Mouse (Mus musculus) liver, adult (tissue): ENCODE data around the gene Morc3.

ENCODE experiments used
- GATA4 ChIP-seq: IDR thresholded peaks from 2 replicates; pipeline ENCODE4 v1.6.1; 2014; ENCODE audit warnings: mild to moderate bottlenecking, low read length; ENCODE audit not compliant: insufficient replicate concordance

The Morc3 gene

GRCm38 (mm10) chr16:93831627-93832395 lies at the start of gene Morc3:
Gene Morc3, plus strand, starts transcription at chr16:93832121.
- TF ChIP-seq GATA4: peak; percentile 58; the same call in 1 of the 2 replicates

- TF ChIP-seq GATA4: no peak
These were observed 47.7 kb upstream of the Morc3 start for GRCm38 (mm10) chr16:93784175-93784574.

GRCm38 (mm10) chr16:93785805-93786204 lies 46.1 kb upstream of the Morc3 start:
- TF ChIP-seq GATA4: no peak

GRCm38 (mm10) chr16:93788388-93788787 lies 43.5 kb upstream of the Morc3 start:
- TF ChIP-seq GATA4: no peak

- no peak for TF ChIP-seq GATA4
These were observed 43.0 kb upstream of the Morc3 start for GRCm38 (mm10) chr16:93788881-93789280.

DNA sequence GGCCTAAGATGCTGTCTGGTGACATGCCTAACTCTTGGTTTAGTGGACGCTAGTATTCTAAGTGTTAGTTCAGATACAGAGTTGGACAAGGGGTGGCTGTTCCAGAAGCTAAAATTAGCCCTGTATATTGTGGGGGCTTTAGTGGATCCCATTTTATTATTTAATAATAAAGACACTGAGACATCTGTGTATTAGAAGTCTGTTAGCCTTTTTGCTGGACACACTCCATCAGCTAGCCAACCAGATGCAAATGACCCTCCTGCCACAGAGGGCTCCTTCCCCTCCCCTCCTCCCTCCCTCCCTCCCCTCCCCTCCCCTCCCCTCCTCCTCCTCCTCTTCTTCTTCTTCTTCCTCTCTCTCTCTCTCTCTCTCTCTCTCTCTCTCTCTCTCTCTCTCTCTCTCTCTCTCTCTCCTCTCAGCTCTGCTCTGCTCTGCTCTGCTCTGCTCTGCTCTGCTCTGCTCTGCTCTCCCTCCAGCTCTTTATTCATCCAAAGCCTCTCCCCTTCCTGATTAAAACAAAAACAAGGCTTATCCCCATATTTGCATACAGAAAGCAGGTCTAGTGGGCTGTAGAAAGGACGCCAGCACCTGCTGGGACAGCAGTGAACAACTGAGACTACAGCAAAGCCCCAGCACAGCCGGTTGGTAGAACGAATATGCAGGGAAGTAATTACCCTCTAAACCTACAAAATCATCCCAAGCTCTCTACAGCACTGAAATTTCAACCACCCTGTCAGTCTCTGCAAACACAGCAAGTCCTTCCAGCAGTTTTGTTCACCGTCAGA lies 41.8 kb upstream of the Morc3 start:
- TF ChIP-seq GATA4: no peak

GRCm38 (mm10) chr16:93792981-93793630 lies 38.8 kb upstream of the Morc3 start:
- TF ChIP-seq GATA4: no peak; the same call in 1 of the 2 replicates

DNA sequence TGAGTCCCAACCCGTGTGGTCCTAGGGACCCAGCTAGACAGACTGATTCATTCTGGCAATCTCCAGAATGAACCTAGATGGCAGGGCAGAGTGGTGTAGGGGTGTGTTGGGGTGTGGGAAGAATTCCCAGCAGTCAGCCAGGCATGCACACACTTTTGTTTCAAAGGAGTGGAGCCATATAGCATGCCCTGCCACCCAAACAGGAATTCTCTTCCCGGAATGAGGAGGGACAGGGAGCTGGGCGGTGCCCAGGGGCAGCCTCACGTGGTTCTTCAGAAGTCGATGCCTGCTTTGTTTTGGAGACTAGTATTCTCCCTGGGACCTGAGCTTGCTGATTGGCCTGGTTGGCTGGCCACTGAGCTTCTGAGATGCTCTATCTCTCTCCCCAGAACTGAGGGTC lies 37.1 kb upstream of the Morc3 start:
- no peak for TF ChIP-seq GATA4

DNA sequence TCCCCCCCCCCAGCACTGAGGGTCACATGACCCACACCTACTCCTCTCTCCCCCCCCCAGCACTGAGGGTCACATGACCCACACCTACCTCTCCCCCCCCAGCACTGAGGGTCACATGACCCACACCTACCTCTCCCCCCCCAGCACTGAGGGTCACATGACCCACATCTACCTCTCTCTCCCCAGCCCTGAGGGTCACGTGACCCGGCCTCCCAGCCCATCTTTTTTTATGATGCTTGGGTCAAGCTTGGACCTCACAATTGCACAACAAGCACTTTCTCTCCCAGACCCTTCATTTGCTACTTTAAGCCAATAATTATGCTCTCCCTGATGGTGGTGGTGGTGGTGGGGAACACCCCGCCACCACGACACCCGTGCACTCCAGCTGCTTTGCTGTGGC lies 36.5 kb upstream of the Morc3 start:
- no peak for TF ChIP-seq GATA4

- TF ChIP-seq GATA4: no peak
These were observed 34.7 kb upstream of the Morc3 start for GRCm38 (mm10) chr16:93797021-93797840.

DNA sequence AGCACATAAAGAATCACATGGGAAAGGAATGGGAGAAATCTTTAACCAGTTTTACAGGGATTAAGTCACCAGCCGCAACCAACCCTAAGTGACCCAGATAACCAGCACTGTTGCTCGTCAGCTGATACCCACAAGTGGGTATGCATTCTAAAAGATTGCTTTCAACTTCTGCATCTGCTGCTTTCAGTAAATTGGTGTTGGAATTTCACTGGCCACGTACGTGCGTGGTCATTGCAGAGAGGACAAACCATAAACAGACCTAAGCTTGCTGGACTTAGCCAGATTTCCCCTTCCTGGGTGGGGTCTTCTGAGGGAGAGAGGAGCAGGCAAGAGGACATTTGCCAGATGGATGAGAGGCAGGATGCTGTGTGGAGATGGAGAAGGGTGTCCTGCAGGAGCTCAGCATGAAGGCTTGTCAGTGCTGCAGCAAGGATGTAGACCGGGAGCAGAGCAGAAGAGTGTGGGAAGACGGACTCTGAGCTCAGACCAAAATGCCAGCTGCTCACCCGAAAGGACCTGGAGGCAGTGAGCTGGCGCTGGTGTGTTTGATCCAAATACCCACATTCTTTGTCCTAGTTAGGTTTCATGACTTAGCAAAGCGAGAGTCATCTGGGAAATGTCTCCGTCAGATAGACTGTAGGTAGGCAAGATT lies 34.0 kb upstream of the Morc3 start:
- TF ChIP-seq GATA4: no peak

DNA sequence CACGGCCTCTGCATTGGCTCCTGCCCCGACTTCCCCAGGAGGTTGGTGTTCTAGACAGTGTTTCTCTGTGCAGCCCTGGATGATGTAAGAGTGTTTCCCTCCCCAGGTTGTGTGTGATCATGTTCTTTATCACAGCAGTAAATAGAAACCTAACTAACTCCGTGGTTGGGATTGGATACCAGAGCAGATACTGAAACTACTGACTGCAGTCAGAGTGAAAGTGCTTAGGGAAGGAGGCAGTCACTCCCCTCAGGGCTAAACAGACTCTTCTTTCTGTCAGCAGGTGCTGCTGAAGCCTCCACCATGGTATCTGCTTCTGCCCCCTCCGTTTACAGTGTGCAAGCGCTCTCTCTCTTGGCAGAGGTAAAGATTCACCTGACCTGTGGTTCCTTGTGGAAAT lies 33.3 kb upstream of the Morc3 start:
- TF ChIP-seq GATA4: no peak

GRCm38 (mm10) chr16:93799071-93799470 lies 32.9 kb upstream of the Morc3 start:
- no peak for TF ChIP-seq GATA4

DNA sequence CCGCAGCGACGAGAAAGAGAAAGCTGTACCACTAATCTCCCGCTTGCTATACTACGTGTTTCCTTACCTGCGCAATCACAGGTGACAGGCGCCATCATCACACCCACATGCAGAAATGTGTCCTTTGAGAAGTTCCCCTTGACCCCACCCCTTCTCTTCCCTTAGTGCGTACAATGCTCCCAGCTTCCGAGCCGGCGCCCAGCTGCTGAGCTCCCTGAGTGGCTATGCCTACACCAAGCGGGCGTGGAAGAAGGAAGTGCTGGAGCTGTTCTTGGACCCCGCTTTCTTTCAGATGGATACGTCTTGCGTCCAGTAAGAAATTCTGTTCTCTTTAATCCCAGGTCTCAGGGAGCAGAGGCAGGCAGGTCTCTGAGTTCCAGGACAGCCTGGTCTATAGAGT lies 32.0 kb upstream of the Morc3 start:
- TF ChIP-seq GATA4: no peak

GRCm38 (mm10) chr16:93807167-93807566 lies 24.8 kb upstream of the Morc3 start:
- TF ChIP-seq GATA4: no peak

GRCm38 (mm10) chr16:93807961-93808554 lies 23.9 kb upstream of the Morc3 start:
- TF ChIP-seq GATA4: peak; percentile 86
